Comparison of ENCODE assay signal across 11 mouse cellular contexts in genomic region chr17:78298967-78299540, GRCm38 (mm10).
DNase-seq lines count a peak whose midpoint lies in the region; ATAC-seq and TF ChIP-seq lines count a peak whose summit lies in the region.
"Had no signal": no experiment of that assay in that cellular context is flagged by ENCODE, and none has a peak within 500 bp of the region (broad histone marks: within the 10 kb centered on the region; RNA-seq: fewer than 3 reads in every experiment).

No protein-coding gene starts in this region.

- WGBS in hindbrain, embryonic 11.5 days: 54% methylated on average over 8 of the region's 8 CpGs
- 49% methylated on average over 8 of the region's 8 CpGs for WGBS in hindbrain, embryonic 16.5 days
- 24% methylated on average over 8 of the region's 8 CpGs for WGBS in heart, embryonic 16.5 days

- no peak overlapping the region for H3K4me3 ChIP-seq in hindbrain, embryonic 11.5 days (ENCODE audit: low read depth, low read length)
- no peak overlapping the region for H3K4me3 ChIP-seq in hindbrain, embryonic 16.5 days (ENCODE audit: low read length)
- H3K4me3 ChIP-seq in G1E (ENCODE audit: low read depth, low read length): peak overlapping the region; percentile 40; the same call in 1 of the 2 replicates
- no peak overlapping the region for H3K4me3 ChIP-seq in heart, embryonic 16.5 days (ENCODE audit: low read length)
- H3K4me3 ChIP-seq: forebrain, embryonic 15.5 days; liver, embryonic 15.5 days had no signal

- peak; percentile 13 for DNase-seq in hindbrain, embryonic 11.5 days (ENCODE audit: low spot score)
- peak; percentile 41 for DNase-seq in G1E (ENCODE audit: low spot score)
- peak; percentile 55 for DNase-seq in mesoderm, embryonic 11.5 days (ENCODE audit: low read depth, low spot score)
- DNase-seq in gastrocnemius, postnatal 10 days: no peak
- no peak for DNase-seq in urinary bladder, adult 18-20 months (ENCODE audit: low spot score in 2 of 2)
- no peak for DNase-seq in urinary bladder, postnatal 36 days (ENCODE audit: low spot score in 2 of 2)
- DNase-seq: kidney, adult 11 months had no signal

- H3K4me1 ChIP-seq in hindbrain, embryonic 11.5 days (replicated peaks; ENCODE audit: control insufficient read depth, insufficient read depth, low read length): no peaks in the 10 kb centered on the region
- H3K4me1 ChIP-seq in hindbrain, embryonic 16.5 days (ENCODE audit: control insufficient read depth, insufficient read depth, low read depth, low read length): no peaks in the 10 kb centered on the region
- H3K4me1 ChIP-seq in G1E (ENCODE audit: insufficient read depth, low read depth, low read length): peaks cover 86% of the 10 kb centered on the region
- peaks cover 10% of the 10 kb centered on the region for H3K4me1 ChIP-seq in heart, embryonic 16.5 days (ENCODE audit: control insufficient read depth, insufficient read depth, low read length)
- H3K4me1 ChIP-seq: forebrain, embryonic 15.5 days had no signal

- no peak for TF ChIP-seq CTCF in G1E (IDR thresholded peaks at IDR 0.05; ENCODE audit: low read depth, low read length)

- H3K4me2 ChIP-seq in hindbrain, embryonic 11.5 days (replicated peaks; ENCODE audit: low read depth, low read length): no peak overlapping the region
- no peak overlapping the region for H3K4me2 ChIP-seq in hindbrain, embryonic 16.5 days (ENCODE audit: low read length)
- no peak overlapping the region for H3K4me2 ChIP-seq in heart, embryonic 16.5 days (ENCODE audit: low read depth, low read length)
- H3K4me2 ChIP-seq: forebrain, embryonic 15.5 days; liver, embryonic 15.5 days had no signal

- H3K9me3 ChIP-seq in hindbrain, embryonic 11.5 days (ENCODE audit: control insufficient read depth, low read length): no peaks in the 10 kb centered on the region
- H3K9me3 ChIP-seq in hindbrain, embryonic 16.5 days (ENCODE audit: control insufficient read depth, low read length): no peaks in the 10 kb centered on the region
- H3K9me3 ChIP-seq in G1E (replicated peaks): no peaks in the 10 kb centered on the region
- H3K9me3 ChIP-seq in heart, embryonic 16.5 days (replicated peaks; ENCODE audit: control insufficient read depth, low read length): no peaks in the 10 kb centered on the region
- H3K9me3 ChIP-seq: forebrain, embryonic 15.5 days; liver, embryonic 15.5 days had no signal

- no peak overlapping the region for H3K9ac ChIP-seq in hindbrain, embryonic 11.5 days (ENCODE audit: low read depth, low read length)
- no peak overlapping the region for H3K9ac ChIP-seq in hindbrain, embryonic 16.5 days (ENCODE audit: low read depth, low read length)
- no peak overlapping the region for H3K9ac ChIP-seq in heart, embryonic 16.5 days (ENCODE audit: low read length)
- H3K9ac ChIP-seq: forebrain, embryonic 15.5 days; liver, embryonic 15.5 days had no signal

- no peaks in the 10 kb centered on the region for H3K27me3 ChIP-seq in hindbrain, embryonic 11.5 days (ENCODE audit: control insufficient read depth, insufficient read depth, low read length)
- no peaks in the 10 kb centered on the region for H3K27me3 ChIP-seq in hindbrain, embryonic 16.5 days (replicated peaks; ENCODE audit: control insufficient read depth, insufficient read depth, low read length)
- H3K27me3 ChIP-seq in G1E (ENCODE audit: insufficient read depth, low read length): no peaks in the 10 kb centered on the region
- H3K27me3 ChIP-seq in heart, embryonic 16.5 days (ENCODE audit: control insufficient read depth, insufficient read depth, low read length): no peaks in the 10 kb centered on the region; the same call in 1 of the 2 replicates
- H3K27me3 ChIP-seq: forebrain, embryonic 15.5 days; liver, embryonic 15.5 days had no signal

- peak; percentile 53 for ATAC-seq in hindbrain, embryonic 11.5 days (ENCODE audit: low FRiP score)
- no peak for ATAC-seq in hindbrain, embryonic 16.5 days
- ATAC-seq in G1E (ENCODE audit: extremely low read depth, insufficient number of reproducible peaks, low FRiP score, poor library complexity, severe bottlenecking): peak; percentile 24
- peak; percentile 47; the same call in 1 of the 2 replicates for ATAC-seq in heart, embryonic 16.5 days (replicated peaks; ENCODE audit: extremely low read depth, insufficient read depth, low FRiP score)

- no peak overlapping the region for H3K27ac ChIP-seq in hindbrain, embryonic 11.5 days (ENCODE audit: low read depth, low read length)
- H3K27ac ChIP-seq in hindbrain, embryonic 16.5 days (ENCODE audit: low read depth, low read length): no peak overlapping the region
- H3K27ac ChIP-seq in heart, embryonic 16.5 days (ENCODE audit: low read length): no peak overlapping the region
- H3K27ac ChIP-seq: forebrain, embryonic 15.5 days; liver, embryonic 15.5 days had no signal

- H3K36me3 ChIP-seq in hindbrain, embryonic 11.5 days (ENCODE audit: control insufficient read depth, insufficient read depth, low read length): no peaks in the 10 kb centered on the region
- H3K36me3 ChIP-seq in hindbrain, embryonic 16.5 days (ENCODE audit: control insufficient read depth, insufficient read depth, low read length): no peaks in the 10 kb centered on the region
- peaks cover 78% of the 10 kb centered on the region for H3K36me3 ChIP-seq in G1E (replicated peaks)
- no peaks in the 10 kb centered on the region for H3K36me3 ChIP-seq in heart, embryonic 16.5 days (ENCODE audit: control insufficient read depth, insufficient read depth)
- H3K36me3 ChIP-seq: forebrain, embryonic 15.5 days; liver, embryonic 15.5 days had no signal

Comparison
In these comparisons a context has a peak if more than half of its experiments do, and no peak if none do; other contexts are left out.
1. DNase-seq: peak in hindbrain, embryonic 11.5 days (single experiment), G1E (single experiment) and mesoderm, embryonic 11.5 days (single experiment); none in gastrocnemius, postnatal 10 days (single experiment), urinary bladder, adult 18-20 months (0 of 2) and urinary bladder, postnatal 36 days (0 of 2).